Mouse (Mus musculus) stomach, postnatal 0 days (tissue): Measurements from ENCODE around the gene Gpsm1.

Source experiments
- CTCF ChIP-seq: IDR thresholded peaks from 2 replicates; pipeline ENCODE4 v1.5.1; 2016; ENCODE audit warnings: antibody characterized with exemption, low read depth, mild to moderate bottlenecking, moderate library complexity
- EP300 ChIP-seq: optimal IDR thresholded peaks from 2 replicates; pipeline ENCODE3; 2016; ENCODE audit warnings: antibody characterized with exemption

DNA sequence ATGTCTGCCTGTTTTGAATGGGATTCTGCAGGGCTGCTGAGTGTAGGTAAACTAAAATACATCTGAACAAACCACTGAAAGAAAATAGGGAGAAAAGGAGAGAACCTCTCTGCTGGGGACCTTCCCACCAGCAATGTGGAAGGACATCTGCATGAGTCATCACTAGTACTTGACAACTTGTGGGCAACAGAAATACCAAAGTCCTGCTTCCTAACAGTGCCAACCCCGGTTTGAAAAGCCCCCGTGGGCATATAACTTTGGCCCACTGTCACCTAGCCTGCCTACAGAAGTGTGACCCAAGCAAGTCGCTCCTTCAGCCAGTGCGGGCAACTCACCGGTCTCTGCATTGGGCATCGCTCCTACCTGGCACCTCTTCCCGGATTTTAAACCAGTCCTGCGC, 57.1 kb downstream of the Gpsm1 start:
- TF ChIP-seq EP300 (no peak), CTCF (no peak)
